Mouse (Mus musculus) neutrophil, adult 65 days (primary cell): Measurements from ENCODE around the gene Scamp3. TPM values are rescaled to one million over a fixed set of nuclear protein-coding genes. Genes with fewer than 3 reads are reported as not detected.

Experiments
- total RNA-seq: library from RNA; stranded (reverse); gene quantifications from 2 replicates; pipeline ENCODE4 v1.2.4, GENCODE M21; 2023

The Scamp3 gene
- 34.0 and 35.9 TPM in 2 replicates for total RNA-seq

GRCm38 (mm10) chr3:89177242-89178106 lies at the start of gene Scamp3:
Gene Scamp3 (plus strand): TSS chr3:89177473.

GRCm38 (mm10) chr3:89135958-89136357 lies 41.3 kb upstream of the Scamp3 start, which contains the start of gene Pklr:
Gene Pklr (plus strand): TSS chr3:89136142.

GRCm38 (mm10) chr3:89159616-89160344 lies 17.5 kb upstream of the Scamp3 start, which contains the start of gene Hcn3:
Gene Hcn3 (minus strand): TSS chr3:89160196.

GRCm38 (mm10) chr3:89164506-89165267 lies 12.6 kb upstream of the Scamp3 start, which contains the start of gene Clk2:
Gene Clk2 (plus strand): TSS chr3:89164795.

GRCm38 (mm10) chr3:89183058-89183958 lies 6.0 kb downstream of the Scamp3 start, which contains the start of gene Fam189b:
Gene Fam189b (plus strand): TSS chr3:89183143.

GRCm38 (mm10) chr3:89202253-89203141 lies 25.2 kb downstream of the Scamp3 start, which contains the start of gene Gba:
Gene Gba (plus strand): TSS chr3:89202928.

GRCm38 (mm10) chr3:89214681-89215411 lies 37.6 kb downstream of the Scamp3 start, which contains the start of gene Thbs3:
Gene Thbs3 (plus strand): TSS chr3:89215180.

GRCm38 (mm10) chr3:89226900-89227299 lies 49.6 kb downstream of the Scamp3 start, which contains the start of gene Mtx1:
Gene Mtx1 (minus strand): TSS chr3:89227088.

GRCm38 (mm10) chr3:89228836-89229235 lies 51.6 kb downstream of the Scamp3 start, which contains the start of gene Muc1:
Gene Muc1 (plus strand): TSS chr3:89229057.

Other genes with a start within 250 kb of the Scamp3 start
- gene Ash1l, start 226.9 kb upstream of the Scamp3 start, total RNA-seq, result 29.5 and 43.5 TPM in 2 replicates
- 57.7 and 64.3 TPM in 2 replicates for gene Dap3, start 226.3 kb upstream of the Scamp3 start, total RNA-seq
- gene Rusc1, start 84.2 kb upstream of the Scamp3 start, total RNA-seq, result 17.2 and 19.6 TPM in 2 replicates
- gene Gm43738, start 76.4 kb upstream of the Scamp3 start, total RNA-seq, result not detected in 2 replicates
- 19.3 and 28.2 TPM in 2 replicates for gene Fdps, start 75.5 kb upstream of the Scamp3 start, total RNA-seq
- gene Pklr, start 41.3 kb upstream of the Scamp3 start, total RNA-seq, result 0.32 and 1.0 TPM in 2 replicates
- gene Hcn3, start 17.3 kb upstream of the Scamp3 start, total RNA-seq, result not detected in 2 replicates
- 52.6 and 57.6 TPM in 2 replicates for gene Clk2, start 12.7 kb upstream of the Scamp3 start, total RNA-seq
- 5.8 and 6.9 TPM in 2 replicates for gene Fam189b, start 5.7 kb downstream of the Scamp3 start, total RNA-seq
- gene Gba, start 25.5 kb downstream of the Scamp3 start, total RNA-seq, result 78.7 and 83.6 TPM in 2 replicates
- gene Thbs3, start 37.7 kb downstream of the Scamp3 start, total RNA-seq, result 1.1 and 1.2 TPM in 2 replicates
- gene Mtx1, start 49.6 kb downstream of the Scamp3 start, total RNA-seq, result 50.5 and 53.4 TPM in 2 replicates
- gene Muc1, start 51.6 kb downstream of the Scamp3 start, total RNA-seq, result not detected in 2 replicates
- 29.1 and 52.6 TPM in 2 replicates for gene Krtcap2, start 68.5 kb downstream of the Scamp3 start, total RNA-seq
- gene Trim46, start 68.8 kb downstream of the Scamp3 start, total RNA-seq, result 0.41 and 0.88 TPM in 2 replicates
- gene Dpm3, start 81.9 kb downstream of the Scamp3 start, total RNA-seq, result 32.9 and 36.0 TPM in 2 replicates
- gene Slc50a1, start 93.1 kb downstream of the Scamp3 start, total RNA-seq, result 16.1 and 18.9 TPM in 2 replicates
- not detected in 2 replicates for gene Efna1, start 103.7 kb downstream of the Scamp3 start, total RNA-seq
- gene Efna3, start 145.5 kb downstream of the Scamp3 start, total RNA-seq, result not detected in 2 replicates
- not detected in 2 replicates for gene Efna4, start 160.6 kb downstream of the Scamp3 start, total RNA-seq
- 100 and 106 TPM in 2 replicates for gene Adam15, start 172.5 kb downstream of the Scamp3 start, total RNA-seq
- not detected in 2 replicates for gene Dcst2, start 184.5 kb downstream of the Scamp3 start, total RNA-seq
- not detected in 2 replicates for gene Dcst1, start 187.8 kb downstream of the Scamp3 start, total RNA-seq
- gene Zbtb7b, start 217.3 kb downstream of the Scamp3 start, total RNA-seq, result 127 and 136 TPM in 2 replicates
- not detected in 2 replicates for gene Lenep, start 225.3 kb downstream of the Scamp3 start, total RNA-seq
- 10.6 and 12.5 TPM in 2 replicates for gene Flad1, start 234.4 kb downstream of the Scamp3 start, total RNA-seq
- gene Cks1b, start 240.9 kb downstream of the Scamp3 start, total RNA-seq, result 34.9 and 36.5 TPM in 2 replicates
- 111 and 115 TPM in 2 replicates for gene Shc1, start 241.0 kb downstream of the Scamp3 start, total RNA-seq